Mouse (Mus musculus) forebrain, embryonic 13.5 days (tissue): ENCODE measurements at regions not wholly inside any gene's neighbourhood (a gene's known extent, or its start where the extent isn't known, plus 50 kb on each side); places are given as distances from the start of the nearest gene placed in this dataset.

Experiments
- ATAC-seq: fragments of 200-750 bp; cut with Nextera tagmentation; 2 replicates; pipeline ENCODE4 v1.8.0; 2017
- H3K27ac ChIP-seq: fragments of 300-500 bp; sonication (generic); 2 replicates; pipeline ENCODE4 v1.5.1; 2015; ENCODE audit warnings: inconsistent platforms, mild to moderate bottlenecking, moderate library complexity
- H3K27me3 ChIP-seq: fragments of 300-500 bp; sonication (generic); 2 replicates; pipeline ENCODE4 v1.6.1; 2015; ENCODE audit warnings: mild to moderate bottlenecking, inconsistent platforms
- H3K36me3 ChIP-seq: fragments of 300-500 bp; sonication (generic); 2 replicates; pipeline ENCODE4 v1.6.1; 2015; ENCODE audit warnings: mild to moderate bottlenecking, inconsistent platforms; ENCODE audit not compliant: poor library complexity, severe bottlenecking
- H3K4me1 ChIP-seq: fragments of 300-500 bp; sonication (generic); 2 replicates; pipeline ENCODE4 v1.6.1; 2015; ENCODE audit warnings: inconsistent platforms
- H3K4me2 ChIP-seq: fragments of 300-500 bp; sonication (generic); 2 replicates; pipeline ENCODE4 v1.6.1; 2015; ENCODE audit warnings: inconsistent platforms, mild to moderate bottlenecking, moderate library complexity
- H3K4me3 ChIP-seq: fragments of 300-500 bp; sonication (generic); 2 replicates; pipeline ENCODE4 v1.5.1; 2015; ENCODE audit warnings: mild to moderate bottlenecking, inconsistent platforms
- H3K9ac ChIP-seq: fragments of 300-500 bp; sonication (generic); 2 replicates; pipeline ENCODE4 v1.6.1; 2015; ENCODE audit warnings: mild to moderate bottlenecking, inconsistent platforms
- H3K9me3 ChIP-seq: fragments of 300-500 bp; sonication (generic); replicated peaks from 2 replicates; pipeline ENCODE4 v1.6.1; 2016; ENCODE audit warnings: inconsistent platforms
- WGBS: fragments of 180-500 bp; shearing (Covaris S2); methylation state at CpG from one replicate; pipeline ENCODE4 v1.1.7; 2015; 5-methylcytosine and 5-hydroxymethylcytosine counted together

DNA sequence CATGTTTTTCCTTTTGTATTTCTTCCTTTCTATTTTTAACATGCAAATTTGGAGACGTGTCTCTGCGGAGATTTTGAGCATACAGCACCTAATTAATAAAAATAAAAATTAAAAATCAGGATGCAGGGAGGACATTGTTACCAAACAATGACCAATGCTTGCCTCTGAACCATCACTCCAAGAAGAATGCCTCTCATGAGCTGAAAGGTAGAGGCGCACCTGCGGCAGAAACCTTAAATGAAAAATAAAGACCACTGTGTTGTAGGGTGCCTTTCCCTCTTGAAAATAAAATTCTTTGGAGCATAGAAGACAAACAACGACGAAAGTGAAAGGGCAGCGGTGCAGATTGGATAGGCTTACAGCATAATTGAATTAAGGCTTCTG is 204.8 kb upstream of the Isl1 start:
- Histone ChIP-seq H3K27ac (peak overlapping the region; percentile 60), H3K36me3 (no peaks in the 10 kb centered on the region), H3K9me3 (no peaks in the 10 kb centered on the region), H3K9ac (no peak overlapping the region), H3K4me3 (peak overlapping the region; percentile 25), H3K4me2 (peak overlapping the region; percentile 64), H3K4me1 (peaks cover 13% of the 10 kb centered on the region), H3K27me3 (no peaks in the 10 kb centered on the region)
- WGBS: 13% methylated on average over 7 of the region's 7 CpGs
- no peak for ATAC-seq

DNA sequence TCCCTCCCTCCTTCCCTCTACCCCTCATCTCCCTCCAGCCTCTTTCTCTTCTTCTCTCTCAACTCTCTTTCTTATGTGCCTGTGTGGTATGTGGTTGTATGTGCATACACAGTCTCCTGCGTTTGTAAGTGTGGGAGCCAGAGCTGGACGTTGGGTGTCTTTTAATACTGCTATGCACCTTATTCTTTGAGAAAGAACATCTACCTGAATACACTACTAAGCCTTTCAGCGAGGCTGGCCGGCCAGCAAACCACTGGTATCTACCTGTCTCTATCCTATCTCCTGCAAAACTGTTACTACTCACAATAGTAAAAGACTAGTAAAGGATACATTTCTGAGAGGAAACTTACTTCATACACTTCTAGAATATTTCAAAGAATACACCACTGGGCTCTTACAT is 202.9 kb upstream of the Isl1 start:
- Histone ChIP-seq H3K9ac (no peak overlapping the region), H3K27me3 (no peaks in the 10 kb centered on the region), H3K27ac (no peak overlapping the region), H3K4me3 (no peak overlapping the region), H3K36me3 (no peaks in the 10 kb centered on the region), H3K4me2 (no peak overlapping the region), H3K9me3 (no peaks in the 10 kb centered on the region), H3K4me1 (peaks cover 13% of the 10 kb centered on the region)
- WGBS: 75% methylated on average over 4 of the region's 4 CpGs
- ATAC-seq: no peak

DNA sequence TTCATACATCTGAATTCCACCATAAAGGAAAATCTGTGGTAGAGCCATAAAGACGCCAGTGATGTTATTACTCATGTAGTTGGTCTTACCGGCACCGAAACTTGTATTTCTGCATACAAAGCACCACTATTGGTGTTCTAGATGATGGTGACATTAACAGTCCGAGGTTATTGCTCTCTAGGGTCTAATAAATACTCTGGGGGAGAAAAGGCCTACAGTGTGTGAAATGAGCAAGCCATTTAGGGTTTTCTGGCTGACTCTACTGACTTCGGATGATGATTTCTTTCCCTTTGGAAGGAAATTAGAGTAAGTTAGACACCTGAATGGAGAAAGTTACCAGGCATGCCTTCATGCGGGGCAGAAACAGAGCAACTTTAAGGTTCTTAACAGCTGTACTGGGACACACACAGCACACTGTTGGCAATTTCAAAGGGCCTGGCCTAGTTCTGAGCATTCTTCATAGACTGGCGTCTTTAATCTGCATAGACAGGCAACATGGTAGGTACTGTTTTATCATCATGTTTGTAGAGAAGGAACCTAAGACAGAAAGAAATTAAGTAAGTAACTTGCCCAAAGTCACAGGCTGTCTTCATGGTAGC is 198.8 kb upstream of the Isl1 start:
- no peak overlapping the region for H3K9ac ChIP-seq
- H3K9me3 ChIP-seq: no peaks in the 10 kb centered on the region
- no peak overlapping the region for H3K4me2 ChIP-seq
- no peak for ATAC-seq
- 92% methylated on average over 7 of the region's 7 CpGs for WGBS
- no peaks in the 10 kb centered on the region for H3K4me1 ChIP-seq
- H3K36me3 ChIP-seq: no peaks in the 10 kb centered on the region
- no peak overlapping the region for H3K27ac ChIP-seq
- H3K27me3 ChIP-seq: no peaks in the 10 kb centered on the region
- H3K4me3 ChIP-seq: no peak overlapping the region

DNA sequence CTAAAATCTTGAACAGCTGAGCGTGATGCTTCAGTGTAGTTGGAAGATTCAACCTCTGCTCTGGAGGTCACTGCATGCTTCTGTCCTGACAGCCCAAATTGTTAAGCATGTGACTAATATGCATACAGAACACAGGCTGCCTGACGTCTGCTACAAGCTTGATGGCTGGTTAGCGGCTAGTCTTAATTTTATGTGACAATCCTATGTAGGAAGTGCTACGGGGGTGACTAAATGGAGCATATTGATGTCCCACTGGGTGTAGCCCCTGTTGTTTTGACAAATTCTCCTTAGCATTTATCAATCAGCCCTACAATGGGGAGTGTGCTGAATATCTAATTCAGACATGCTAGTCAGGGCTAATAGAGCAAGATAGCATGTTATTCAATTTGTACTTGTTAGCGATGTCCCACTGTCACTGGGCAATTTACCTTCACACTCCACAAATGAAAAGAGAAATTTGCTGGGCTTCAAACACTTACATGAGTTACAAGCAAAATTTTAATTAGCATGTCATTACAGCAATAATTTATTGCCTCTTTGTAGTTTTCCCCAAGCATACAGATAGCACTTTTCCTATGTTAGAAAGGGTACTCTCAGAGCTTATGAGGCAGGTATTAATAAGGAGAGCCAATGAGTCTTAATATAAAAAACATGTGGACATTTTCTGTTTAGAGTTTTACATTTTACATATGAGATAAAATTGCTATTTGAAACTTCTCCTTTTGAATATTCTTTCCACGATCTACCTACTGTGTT is 188.3 kb upstream of the Isl1 start:
- Histone ChIP-seq H3K27me3 (no peaks in the 10 kb centered on the region), H3K4me2 (no peak overlapping the region), H3K27ac (0 out of 2 replicates have a peak overlapping the region, but pooled peaks have one; percentile 44), H3K4me1 (peaks cover 20% of the 10 kb centered on the region), H3K36me3 (no peaks in the 10 kb centered on the region), H3K4me3 (no peak overlapping the region), H3K9me3 (no peaks in the 10 kb centered on the region), H3K9ac (no peak overlapping the region)
- peak; percentile 94 for ATAC-seq
- 32% methylated on average over 6 of the region's 6 CpGs for WGBS

DNA sequence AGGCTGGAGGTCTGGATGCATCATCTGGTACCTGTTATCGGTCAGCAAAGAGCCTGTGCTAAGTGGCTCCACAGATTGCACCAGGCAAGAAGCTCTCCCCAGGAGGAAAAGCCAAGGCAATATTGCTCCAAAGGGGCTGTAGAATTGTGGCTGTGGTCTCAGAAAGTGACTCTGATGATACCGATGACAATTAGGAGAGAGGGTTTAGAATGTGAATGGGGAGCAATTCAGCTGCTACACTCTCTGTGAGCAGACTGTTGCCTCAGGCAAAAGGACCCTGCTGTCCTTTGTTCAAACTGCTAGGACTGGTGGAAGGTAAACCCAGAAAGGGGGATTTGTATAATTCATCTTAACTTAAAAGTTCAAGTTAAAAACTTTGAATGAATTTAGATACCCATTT is 186.2 kb upstream of the Isl1 start:
- H3K36me3 ChIP-seq: no peaks in the 10 kb centered on the region
- H3K4me3 ChIP-seq: no peak overlapping the region
- no peaks in the 10 kb centered on the region for H3K9me3 ChIP-seq
- H3K4me2 ChIP-seq: no peak overlapping the region
- H3K4me1 ChIP-seq: peaks cover 20% of the 10 kb centered on the region
- no peak overlapping the region for H3K27ac ChIP-seq
- 28% methylated on average over 2 of the region's 2 CpGs for WGBS
- no peak overlapping the region for H3K9ac ChIP-seq
- no peak for ATAC-seq
- H3K27me3 ChIP-seq: no peaks in the 10 kb centered on the region

DNA sequence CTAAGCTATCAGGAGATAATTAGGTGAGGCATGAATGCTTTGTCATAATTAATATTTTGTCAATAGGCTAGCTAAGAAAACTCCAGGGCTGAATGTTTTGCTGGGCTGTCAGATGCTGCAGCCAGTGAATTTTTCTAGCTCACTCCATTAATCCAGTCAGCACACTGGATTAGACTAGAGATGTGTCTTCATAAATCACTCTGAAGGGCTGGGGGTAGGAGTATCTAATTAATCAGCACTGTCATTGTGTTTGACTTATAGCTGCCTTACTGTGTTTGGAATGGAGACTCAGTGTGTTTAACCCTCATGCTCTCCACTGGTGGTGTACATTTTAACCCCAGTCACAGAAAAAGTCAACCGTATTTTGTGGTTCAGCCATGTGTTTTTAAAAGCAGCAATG is 179.9 kb upstream of the Isl1 start:
- no peak overlapping the region for H3K4me3 ChIP-seq
- WGBS: 78% methylated on average over 1 of the region's 1 CpGs
- H3K4me2 ChIP-seq: no peak overlapping the region
- no peak overlapping the region for H3K27ac ChIP-seq
- ATAC-seq: no peak
- H3K36me3 ChIP-seq: no peaks in the 10 kb centered on the region
- no peaks in the 10 kb centered on the region for H3K9me3 ChIP-seq
- no peak overlapping the region for H3K9ac ChIP-seq
- H3K4me1 ChIP-seq: no peaks in the 10 kb centered on the region
- H3K27me3 ChIP-seq: no peaks in the 10 kb centered on the region

DNA sequence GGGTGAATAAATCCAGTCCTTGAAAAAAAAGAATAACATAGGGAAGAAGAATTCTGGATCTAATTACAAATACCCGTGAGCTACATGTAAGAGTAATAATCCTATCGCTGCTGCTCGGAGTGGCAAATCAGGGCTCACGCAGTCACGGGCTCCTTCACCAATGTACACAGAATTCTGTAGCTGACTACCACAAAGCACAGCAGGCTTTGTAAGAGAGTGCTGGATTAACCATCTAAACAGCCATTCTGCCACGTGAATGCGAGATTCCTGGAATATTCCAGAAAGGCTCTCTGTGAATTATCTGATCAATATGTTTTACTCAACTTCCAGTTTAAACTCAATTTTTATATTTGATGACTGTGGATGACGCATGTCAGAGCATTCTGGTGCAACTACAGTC is 165.1 kb upstream of the Isl1 start:
- Histone ChIP-seq H3K9me3 (no peaks in the 10 kb centered on the region), H3K9ac (no peak overlapping the region), H3K4me2 (no peak overlapping the region), H3K27me3 (no peaks in the 10 kb centered on the region), H3K4me1 (no peaks in the 10 kb centered on the region), H3K36me3 (no peaks in the 10 kb centered on the region), H3K27ac (no peak overlapping the region), H3K4me3 (no peak overlapping the region)
- WGBS: 77% methylated on average over 8 of the region's 8 CpGs
- ATAC-seq: no peak

DNA sequence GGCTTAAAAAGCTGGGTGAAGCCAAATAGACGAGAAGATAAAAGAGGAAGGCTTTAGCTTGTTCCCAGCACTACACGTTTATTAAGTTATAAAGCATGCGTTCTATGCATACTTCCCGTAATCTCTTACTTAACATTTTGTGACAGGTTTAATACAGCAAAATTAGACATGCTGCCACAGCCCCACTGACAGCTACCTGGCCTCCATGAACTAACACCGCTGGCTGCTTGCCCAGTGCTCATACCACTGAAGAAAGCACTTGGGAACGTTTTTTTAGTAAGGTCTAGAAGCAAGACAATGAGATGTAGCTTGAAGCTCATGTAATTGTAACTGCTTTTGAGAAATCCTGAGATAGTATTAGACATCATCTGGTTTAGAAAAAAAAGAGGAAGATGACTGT is 152.3 kb upstream of the Isl1 start:
- no peaks in the 10 kb centered on the region for H3K27me3 ChIP-seq
- no peak for ATAC-seq
- 73% methylated on average over 6 of the region's 6 CpGs for WGBS
- H3K9ac ChIP-seq: no peak overlapping the region
- H3K4me3 ChIP-seq: no peak overlapping the region
- H3K27ac ChIP-seq: no peak overlapping the region
- H3K36me3 ChIP-seq: no peaks in the 10 kb centered on the region
- H3K4me1 ChIP-seq: no peaks in the 10 kb centered on the region
- H3K9me3 ChIP-seq: no peaks in the 10 kb centered on the region
- no peak overlapping the region for H3K4me2 ChIP-seq

DNA sequence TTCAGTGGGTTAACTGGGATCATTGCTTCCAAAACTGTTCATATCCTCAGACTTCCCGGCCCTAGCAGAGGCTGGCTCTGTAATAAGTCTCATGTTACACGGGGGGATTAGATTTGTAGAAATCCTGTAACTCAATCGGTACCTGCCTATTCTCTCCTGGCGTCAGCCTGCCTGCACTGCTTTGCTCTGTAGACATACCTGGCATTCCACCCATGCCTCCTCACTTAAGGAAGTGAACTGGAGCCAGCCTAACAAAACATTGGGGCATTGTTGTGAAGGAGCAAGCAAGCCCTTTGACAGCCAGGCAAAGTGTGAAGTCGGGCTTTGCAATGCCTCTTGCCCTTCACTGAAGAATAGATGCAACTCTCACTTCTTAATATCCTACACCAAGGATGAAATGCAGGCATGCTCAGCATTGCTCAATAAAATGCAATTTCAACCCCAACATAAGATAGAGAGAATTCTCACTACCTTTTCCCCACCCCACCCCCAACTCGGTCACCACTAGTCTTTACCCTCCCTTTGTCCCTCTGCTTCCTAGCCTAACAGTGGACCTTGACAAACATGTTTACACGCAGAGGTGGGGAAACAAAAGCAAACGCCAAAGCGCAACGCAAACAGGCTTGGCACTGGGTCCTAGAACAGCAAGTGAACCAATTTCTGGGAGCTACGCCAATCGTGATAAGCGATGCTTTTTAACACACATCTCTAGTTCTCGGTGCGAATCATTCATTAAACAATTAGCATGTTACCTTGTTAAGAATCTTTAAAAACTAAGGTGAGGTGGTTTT is 133.9 kb upstream of the Isl1 start:
- peak; percentile 55; the same call in 1 of the 2 replicates for ATAC-seq
- H3K9ac ChIP-seq: no peak overlapping the region
- H3K27ac ChIP-seq: no peak overlapping the region
- H3K4me2 ChIP-seq: peak overlapping the region; percentile 40
- H3K27me3 ChIP-seq: no peaks in the 10 kb centered on the region
- no peaks in the 10 kb centered on the region for H3K36me3 ChIP-seq
- H3K4me3 ChIP-seq: no peak overlapping the region
- peaks cover 5% of the 10 kb centered on the region; the same call in 1 of the 2 replicates for H3K9me3 ChIP-seq
- peaks cover 11% of the 10 kb centered on the region for H3K4me1 ChIP-seq
- 18% methylated on average over 15 of the region's 15 CpGs for WGBS

DNA sequence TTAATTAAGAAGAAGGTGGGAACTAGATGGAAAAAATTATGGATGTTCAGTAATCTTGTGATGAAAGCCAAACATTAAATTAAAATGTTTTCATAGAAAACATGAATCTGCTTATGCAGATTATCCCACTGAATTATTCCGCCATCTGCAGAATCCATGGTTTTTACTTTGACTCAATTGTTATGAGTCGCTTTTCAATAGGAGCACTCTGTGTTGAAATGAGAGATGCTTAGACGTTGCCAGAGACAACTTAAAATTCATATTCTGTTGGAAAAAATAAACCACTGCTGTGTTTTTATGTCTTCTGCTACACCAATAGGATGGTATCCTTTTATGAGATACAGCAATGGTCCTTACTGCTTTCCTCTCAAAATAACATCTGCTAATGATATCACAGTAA is 108.3 kb upstream of the Isl1 start:
- no peak overlapping the region for H3K9ac ChIP-seq
- H3K36me3 ChIP-seq: no peaks in the 10 kb centered on the region
- 82% methylated on average over 3 of the region's 3 CpGs for WGBS
- no peak overlapping the region for H3K4me3 ChIP-seq
- H3K9me3 ChIP-seq: no peaks in the 10 kb centered on the region
- ATAC-seq: no peak
- no peak overlapping the region for H3K27ac ChIP-seq
- H3K4me1 ChIP-seq: peaks cover 4% of the 10 kb centered on the region
- no peak overlapping the region for H3K4me2 ChIP-seq
- no peaks in the 10 kb centered on the region for H3K27me3 ChIP-seq

DNA sequence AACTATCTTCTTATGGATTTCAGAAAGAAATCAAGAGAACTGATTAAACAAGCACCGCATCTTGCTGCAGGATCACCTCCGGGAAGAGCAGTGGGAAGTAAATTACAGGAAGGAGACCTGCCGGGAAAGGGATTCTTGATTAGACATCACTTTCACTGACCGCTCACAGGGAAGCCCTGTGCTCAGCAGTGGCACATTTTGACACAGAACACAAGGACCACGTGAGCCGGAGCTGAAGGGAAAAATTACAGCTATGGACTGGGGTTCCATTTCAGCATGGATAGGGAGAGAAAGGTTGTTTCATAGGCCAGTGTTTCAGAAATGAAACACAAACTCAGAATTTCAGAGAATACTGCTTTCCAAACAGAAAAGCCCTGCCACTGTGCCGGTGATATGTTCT is 105.0 kb upstream of the Isl1 start:
- no peak overlapping the region for H3K4me2 ChIP-seq
- no peak overlapping the region for H3K4me3 ChIP-seq
- H3K36me3 ChIP-seq: no peaks in the 10 kb centered on the region
- no peak overlapping the region for H3K27ac ChIP-seq
- H3K27me3 ChIP-seq: no peaks in the 10 kb centered on the region
- 37% methylated on average over 7 of the region's 7 CpGs for WGBS
- H3K4me1 ChIP-seq: peaks cover 4% of the 10 kb centered on the region
- no peaks in the 10 kb centered on the region for H3K9me3 ChIP-seq
- peak; percentile 24; the same call in 1 of the 2 replicates for ATAC-seq
- H3K9ac ChIP-seq: no peak overlapping the region

DNA sequence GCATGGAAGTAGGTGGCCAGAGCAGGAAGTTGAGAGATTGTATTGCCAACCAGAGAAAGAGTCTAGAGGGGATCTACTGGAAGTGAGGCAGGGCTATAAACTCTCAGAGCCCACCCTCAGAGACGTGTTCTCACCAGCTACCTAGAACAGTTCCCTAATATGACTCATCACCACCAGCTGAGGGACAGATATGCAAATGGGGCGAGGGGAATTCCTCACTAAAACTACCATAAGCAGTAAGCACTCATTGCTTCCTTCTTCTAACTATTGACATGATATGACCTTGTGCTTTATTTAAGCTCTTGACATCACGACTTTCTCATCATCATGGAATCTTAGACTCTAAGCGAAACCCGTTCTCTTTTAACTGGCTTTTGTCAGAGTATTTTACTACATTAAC is 101.2 kb upstream of the Isl1 start:
- 82% methylated on average over 5 of the region's 5 CpGs for WGBS
- ATAC-seq: no peak
- no peaks in the 10 kb centered on the region for H3K36me3 ChIP-seq

More for the DNA sequence above, 101.2 kb upstream of the Isl1 start:
- no peaks in the 10 kb centered on the region for H3K9me3 ChIP-seq
- no peak overlapping the region for H3K4me3 ChIP-seq
- no peak overlapping the region for H3K4me2 ChIP-seq
- H3K9ac ChIP-seq: no peak overlapping the region
- H3K27me3 ChIP-seq: no peaks in the 10 kb centered on the region
- H3K4me1 ChIP-seq: peaks cover 4% of the 10 kb centered on the region
- no peak overlapping the region for H3K27ac ChIP-seq
